Comparison of ENCODE assay signal across 10 mouse cellular contexts in genomic region chr1:192851126-192851525, GRCm38 (mm10). TPM values are rescaled to one million over a fixed set of nuclear protein-coding genes. Genes with fewer than 3 reads are reported as not detected.
DNase-seq lines count a peak whose midpoint lies in the region; ATAC-seq and TF ChIP-seq lines count a peak whose summit lies in the region.
"Had no signal": no experiment of that assay in that cellular context is flagged by ENCODE, and none has a peak within 500 bp of the region (broad histone marks: within the 10 kb centered on the region; RNA-seq: fewer than 3 reads in every experiment).

No protein-coding gene starts in this region.

- peaks cover 20% of the 10 kb centered on the region for H3K4me1 ChIP-seq in heart, postnatal 0 days (ENCODE audit: control insufficient read depth, insufficient read depth)
- H3K4me1 ChIP-seq in forebrain, embryonic 10.5 days = peaks cover 67% of the 10 kb centered on the region
- H3K4me1 ChIP-seq in hindbrain, postnatal 0 days (ENCODE audit: insufficient read depth, low read length) = peaks cover 23% of the 10 kb centered on the region
- H3K4me1 ChIP-seq in neural tube, embryonic 12.5 days = peaks cover 35% of the 10 kb centered on the region

- WGBS in heart, postnatal 0 days = 29% methylated on average over 2 of the region's 2 CpGs
- 3% methylated on average over 2 of the region's 2 CpGs for WGBS in forebrain, embryonic 10.5 days
- WGBS in hindbrain, postnatal 0 days = 6% methylated on average over 2 of the region's 2 CpGs
- 1% methylated on average over 2 of the region's 2 CpGs for WGBS in neural tube, embryonic 12.5 days

- peaks cover 19% of the 10 kb centered on the region; the same call in 1 of the 2 replicates for H3K36me3 ChIP-seq in heart, postnatal 0 days (replicated peaks; ENCODE audit: control insufficient read depth, insufficient read depth, low read length)
- H3K36me3 ChIP-seq in forebrain, embryonic 10.5 days (replicated peaks) = peaks cover 39% of the 10 kb centered on the region
- peaks cover 20% of the 10 kb centered on the region for H3K36me3 ChIP-seq in hindbrain, postnatal 0 days (ENCODE audit: insufficient read depth, low read length)
- peaks cover 34% of the 10 kb centered on the region for H3K36me3 ChIP-seq in neural tube, embryonic 12.5 days

- no peaks in the 10 kb centered on the region for H3K9me3 ChIP-seq in heart, postnatal 0 days (replicated peaks; ENCODE audit: control insufficient read depth, low read length)
- no peaks in the 10 kb centered on the region for H3K9me3 ChIP-seq in forebrain, embryonic 10.5 days
- H3K9me3 ChIP-seq in hindbrain, postnatal 0 days (ENCODE audit: low read length) = no peaks in the 10 kb centered on the region
- H3K9me3 ChIP-seq in neural tube, embryonic 12.5 days = no peaks in the 10 kb centered on the region

- peaks cover 23% of the 10 kb centered on the region; the same call in 1 of the 2 replicates for H3K27me3 ChIP-seq in heart, postnatal 0 days (ENCODE audit: control insufficient read depth, insufficient read depth, low read length)
- H3K27me3 ChIP-seq in forebrain, embryonic 10.5 days (ENCODE audit: poor library complexity, severe bottlenecking) = peaks cover 93% of the 10 kb centered on the region
- H3K27me3 ChIP-seq in hindbrain, postnatal 0 days (ENCODE audit: insufficient read depth, low read length) = no peaks in the 10 kb centered on the region
- H3K27me3 ChIP-seq in neural tube, embryonic 12.5 days (replicated peaks) = peaks cover 16% of the 10 kb centered on the region; the same call in 1 of the 2 replicates

- H3K27ac ChIP-seq in heart, postnatal 0 days (ENCODE audit: low read depth) = peak overlapping the region; percentile 63; the same call in 1 of the 2 replicates
- H3K27ac ChIP-seq in forebrain, embryonic 10.5 days = peak overlapping the region; percentile 62
- H3K27ac ChIP-seq in hindbrain, postnatal 0 days = peak overlapping the region; percentile 32; the same call in 1 of the 2 replicates
- H3K27ac ChIP-seq in neural tube, embryonic 12.5 days = no peak overlapping the region
- H3K27ac ChIP-seq in layer of hippocampus, adult 2 months = no peak overlapping the region
- H3K27ac ChIP-seq: macrophage had no signal

- H3K4me3 ChIP-seq in heart, postnatal 0 days (ENCODE audit: low read depth, low read length) = no peak overlapping the region
- H3K4me3 ChIP-seq in forebrain, embryonic 10.5 days = peak overlapping the region; percentile 20; the same call in 1 of the 2 replicates
- H3K4me3 ChIP-seq in hindbrain, postnatal 0 days (ENCODE audit: low read length) = no peak overlapping the region
- H3K4me3 ChIP-seq in neural tube, embryonic 12.5 days = no peak overlapping the region
- H3K4me3 ChIP-seq in layer of hippocampus, adult 2 months = no peak overlapping the region

- no peak overlapping the region for H3K9ac ChIP-seq in heart, postnatal 0 days (replicated peaks; ENCODE audit: low read depth, low read length)
- H3K9ac ChIP-seq in hindbrain, postnatal 0 days (replicated peaks; ENCODE audit: low read length) = peak overlapping the region; percentile 0; the same call in 1 of the 2 replicates
- H3K9ac ChIP-seq in neural tube, embryonic 12.5 days = no peak overlapping the region

- no peak for TF ChIP-seq EP300 in heart, postnatal 0 days (IDR thresholded peaks at IDR 0.05; ENCODE audit: low read depth)

- ATAC-seq in heart, postnatal 0 days (ENCODE audit: insufficient read depth, low read depth) = no peak
- ATAC-seq in hindbrain, postnatal 0 days = no peak
- ATAC-seq in neural tube, embryonic 12.5 days (ENCODE audit: low FRiP score, low read depth) = no peak

- no peak for TF ChIP-seq CTCF in heart, postnatal 0 days (IDR thresholded peaks at IDR 0.05; ENCODE audit: low read depth)
- TF ChIP-seq CTCF in hindbrain, postnatal 0 days (IDR thresholded peaks at IDR 0.05; ENCODE audit: low read depth) = no peak
- TF ChIP-seq CTCF in layer of hippocampus, adult 2 months (conservative IDR thresholded peaks at IDR 0.05) = no peak

- no peak for DNase-seq in heart, postnatal 0 days (ENCODE audit: low spot score)
- DNase-seq in heart, adult 11 months = no peak
- DNase-seq in forebrain, embryonic 10.5 days (ENCODE audit: extremely low spot score, low spot score) = no peak
- DNase-seq in hindbrain, postnatal 0 days (ENCODE audit: low spot score) = no peak
- no peak for DNase-seq in adrenal gland, adult 2 months
- no peak for DNase-seq in layer of hippocampus, adult 2 months (ENCODE audit: low spot score in 2 of 2)
- no peak for DNase-seq in urinary bladder, postnatal 14 days (ENCODE audit: low spot score)
- DNase-seq: thymus, postnatal 14 days had no signal

- H3K4me2 ChIP-seq in heart, postnatal 0 days (ENCODE audit: low read depth, low read length) = no peak overlapping the region; the same call in 1 of the 2 replicates
- peak overlapping the region; percentile 29; the same call in 1 of the 2 replicates for H3K4me2 ChIP-seq in hindbrain, postnatal 0 days (ENCODE audit: low read depth, low read length)
- peak overlapping the region; percentile 75 for H3K4me2 ChIP-seq in neural tube, embryonic 12.5 days (replicated peaks)

RNA-seq across cellular contexts. Expression of gene Sertad4, which starts 4.4 kb away (rescaled TPM):
- 2.3 and 4.0 TPM in 2 replicates for total RNA-seq in heart, postnatal 0 days (2014; rRNA removed; ENCODE audit: low replicate concordance)
- polyA plus RNA-seq in heart, postnatal 0 days (2015; fragmentation: Nextera tagmentation; extraction: Ambion mirVana) = 5.0 and 5.5 TPM in 2 replicates
- polyA plus RNA-seq in forebrain, embryonic 10.5 days (2016; fragmentation: Nextera tagmentation; extraction: Ambion mirVana) = 13.1 TPM in 2 replicates
- 5.3 and 5.4 TPM in 2 replicates for total RNA-seq in hindbrain, postnatal 0 days (2014; rRNA removed)
- polyA plus RNA-seq in hindbrain, postnatal 0 days (2015; fragmentation: Nextera tagmentation; extraction: Ambion mirVana) = 13.2 and 14.2 TPM in 2 replicates
- polyA plus RNA-seq in neural tube, embryonic 12.5 days (2016; fragmentation: Nextera tagmentation; extraction: Ambion mirVana) = 25.2 and 25.7 TPM in 2 replicates
- 1 to 10 TPM; 4.4 to 7.9 TPM for total RNA-seq in adrenal gland, adult 2 months (2021)
- 4.1 and 5.2 TPM in 2 replicates for polyA plus RNA-seq in adrenal gland, adult 2 months (2012; rRNA removed)
- 10 to 100 TPM; 14.2 to 16.9 TPM for total RNA-seq in layer of hippocampus, adult 2 months (2021)
- polyA plus RNA-seq: macrophage had no signal

Comparison
In these comparisons a context has a peak if more than half of its experiments do, and no peak if none do; other contexts are left out.
1. H3K27ac ChIP-seq: peak in heart, postnatal 0 days (single experiment), forebrain, embryonic 10.5 days (single experiment) and hindbrain, postnatal 0 days (single experiment); none in neural tube, embryonic 12.5 days (single experiment) and layer of hippocampus, adult 2 months (single experiment).